Mouse (Mus musculus): ENCODE results near the gene Tdpoz3. TPM values are rescaled to one million over a fixed set of nuclear protein-coding genes. Genes with fewer than 3 reads are reported as not detected.
"Not testable (repeated sequence)": the region's sequence is repeated elsewhere in the genome, so short reads cannot be mapped to it uniquely, and the experiment has no call there.

The Tdpoz3 gene
- not detected in 2 replicates for polyA plus RNA-seq (2014; fragmentation: Nextera tagmentation; extraction: Ambion mirVana)

- not testable (repeated sequence) for H3K9ac ChIP-seq (ENCODE audit: low read depth, low read length); H3K27ac ChIP-seq (replicated peaks; ENCODE audit: low read depth, low read length); H3K4me3 ChIP-seq (ENCODE audit: low read depth, low read length); H3K4me2 ChIP-seq (ENCODE audit: low read depth, low read length); DNase-seq (ENCODE audit: low spot score); H3K4me1 ChIP-seq (ENCODE audit: control insufficient read depth, insufficient read depth, low read length); H3K36me3 ChIP-seq (ENCODE audit: control insufficient read depth, insufficient read depth, low read length); ATAC-seq (ENCODE audit: low read depth); H3K9me3 ChIP-seq (ENCODE audit: control insufficient read depth, low read length); H3K27me3 ChIP-seq (replicated peaks; ENCODE audit: control insufficient read depth, insufficient read depth, low read length)
- 64% methylated on average over 1 of the region's 1 CpGs for WGBS
Observed at GRCm38 (mm10) chr3:93825720-93826119, at the start of gene Tdpoz3. Gene Tdpoz3 (plus strand): TSS chr3:93826020.

- not testable (repeated sequence) for H3K27ac ChIP-seq (replicated peaks; ENCODE audit: low read depth, low read length); H3K4me3 ChIP-seq (ENCODE audit: low read depth, low read length); H3K4me1 ChIP-seq (ENCODE audit: control insufficient read depth, insufficient read depth, low read length); H3K4me2 ChIP-seq (ENCODE audit: low read depth, low read length); H3K9ac ChIP-seq (ENCODE audit: low read depth, low read length); ATAC-seq (ENCODE audit: low read depth); DNase-seq (ENCODE audit: low spot score); H3K36me3 ChIP-seq (ENCODE audit: control insufficient read depth, insufficient read depth, low read length); H3K27me3 ChIP-seq (replicated peaks; ENCODE audit: control insufficient read depth, insufficient read depth, low read length); H3K9me3 ChIP-seq (ENCODE audit: control insufficient read depth, low read length)
Observed at GRCm38 (mm10) chr3:93796098-93796497, 29.7 kb upstream of the Tdpoz3 start, which contains the start of gene Tdpoz4. Gene Tdpoz4 (plus strand): TSS chr3:93796398.

- H3K9me3 ChIP-seq (ENCODE audit: control insufficient read depth, low read length); H3K27ac ChIP-seq (replicated peaks; ENCODE audit: low read depth, low read length); H3K4me1 ChIP-seq (ENCODE audit: control insufficient read depth, insufficient read depth, low read length); DNase-seq (ENCODE audit: low spot score); H3K27me3 ChIP-seq (replicated peaks; ENCODE audit: control insufficient read depth, insufficient read depth, low read length); ATAC-seq (ENCODE audit: low read depth); H3K36me3 ChIP-seq (ENCODE audit: control insufficient read depth, insufficient read depth, low read length); H3K9ac ChIP-seq (ENCODE audit: low read depth, low read length); H3K4me3 ChIP-seq (ENCODE audit: low read depth, low read length); H3K4me2 ChIP-seq (ENCODE audit: low read depth, low read length): not testable (repeated sequence)
Observed at GRCm38 (mm10) chr3:93813341-93813740, 12.5 kb upstream of the Tdpoz3 start.

GRCm38 (mm10) chr3:93858957-93859356, 33.1 kb downstream of the Tdpoz3 start:
- not testable (repeated sequence) for H3K27me3 ChIP-seq (replicated peaks; ENCODE audit: control insufficient read depth, insufficient read depth, low read length); H3K4me1 ChIP-seq (ENCODE audit: control insufficient read depth, insufficient read depth, low read length); H3K4me3 ChIP-seq (ENCODE audit: low read depth, low read length); H3K9me3 ChIP-seq (ENCODE audit: control insufficient read depth, low read length); H3K36me3 ChIP-seq (ENCODE audit: control insufficient read depth, insufficient read depth, low read length); H3K4me2 ChIP-seq (ENCODE audit: low read depth, low read length); H3K9ac ChIP-seq (ENCODE audit: low read depth, low read length); H3K27ac ChIP-seq (replicated peaks; ENCODE audit: low read depth, low read length); ATAC-seq (ENCODE audit: low read depth); DNase-seq (ENCODE audit: low spot score)
- WGBS = 76% methylated on average over 8 of the region's 8 CpGs

- not testable (repeated sequence) for H3K4me3 ChIP-seq (ENCODE audit: low read depth, low read length); H3K27ac ChIP-seq (replicated peaks; ENCODE audit: low read depth, low read length); H3K9me3 ChIP-seq (ENCODE audit: control insufficient read depth, low read length); ATAC-seq (ENCODE audit: low read depth); H3K4me1 ChIP-seq (ENCODE audit: control insufficient read depth, insufficient read depth, low read length); H3K9ac ChIP-seq (ENCODE audit: low read depth, low read length); H3K4me2 ChIP-seq (ENCODE audit: low read depth, low read length); DNase-seq (ENCODE audit: low spot score); H3K27me3 ChIP-seq (replicated peaks; ENCODE audit: control insufficient read depth, insufficient read depth, low read length); H3K36me3 ChIP-seq (ENCODE audit: control insufficient read depth, insufficient read depth, low read length)
- 90% methylated on average over 4 of the region's 8 CpGs for WGBS
Observed at GRCm38 (mm10) chr3:93870635-93871034, 44.8 kb downstream of the Tdpoz3 start.

Other genes starting within 250 kb of the Tdpoz3 start
- not detected in 2 replicates for gene Tdpoz2, start 173.3 kb upstream of the Tdpoz3 start, polyA plus RNA-seq (2014; fragmentation: Nextera tagmentation; extraction: Ambion mirVana)
- not detected in 2 replicates for gene Tdpoz1, start 149.7 kb upstream of the Tdpoz3 start, polyA plus RNA-seq (2014; fragmentation: Nextera tagmentation; extraction: Ambion mirVana)
- gene Gm37596, start 132.9 kb upstream of the Tdpoz3 start, polyA plus RNA-seq (2014; fragmentation: Nextera tagmentation; extraction: Ambion mirVana) = not detected in 2 replicates
- not detected in 2 replicates for gene Gm5773, start 53.0 kb upstream of the Tdpoz3 start, polyA plus RNA-seq (2014; fragmentation: Nextera tagmentation; extraction: Ambion mirVana)
- not detected in 2 replicates for gene Tdpoz4, start 29.6 kb upstream of the Tdpoz3 start, polyA plus RNA-seq (2014; fragmentation: Nextera tagmentation; extraction: Ambion mirVana)
- not detected in 2 replicates for gene Gm9117, start 117.5 kb downstream of the Tdpoz3 start, polyA plus RNA-seq (2014; fragmentation: Nextera tagmentation; extraction: Ambion mirVana)
- gene Tdpoz5, start 135.3 kb downstream of the Tdpoz3 start, polyA plus RNA-seq (2014; fragmentation: Nextera tagmentation; extraction: Ambion mirVana) = not detected in 2 replicates
- not detected in 2 replicates for gene Gm9125, start 228.9 kb downstream of the Tdpoz3 start, polyA plus RNA-seq (2014; fragmentation: Nextera tagmentation; extraction: Ambion mirVana)
- gene Gm10697, start 246.6 kb downstream of the Tdpoz3 start, polyA plus RNA-seq (2014; fragmentation: Nextera tagmentation; extraction: Ambion mirVana) = not detected in 2 replicates